Mouse (Mus musculus): ENCODE data around the gene Klrb1c.
"Not testable (repeated sequence)": the region's sequence is repeated elsewhere in the genome, so short reads cannot be mapped to it uniquely, and the experiment has no call there.

Klrb1c gene

GRCm38 (mm10) chr6:128789115-128789514 is at the start of gene Klrb1c:
TSS of gene Klrb1c (minus strand) at chr6:128789215.
- no peak for DNase-seq (ENCODE audit: low read depth, low spot score)

GRCm38 (mm10) chr6:128837454-128838341 is 48.7 kb upstream of the Klrb1c start:
- DNase-seq (ENCODE audit: low read depth, low spot score) = peak; percentile 37

GRCm38 (mm10) chr6:128836955-128837334 is 47.9 kb upstream of the Klrb1c start:
- no peak for DNase-seq (ENCODE audit: low read depth, low spot score)

GRCm38 (mm10) chr6:128836191-128836954 is 47.4 kb upstream of the Klrb1c start:
- no peak for DNase-seq (ENCODE audit: low read depth, low spot score)

GRCm38 (mm10) chr6:128835571-128835970 is 46.6 kb upstream of the Klrb1c start:
- DNase-seq (ENCODE audit: low read depth, low spot score) = no peak

GRCm38 (mm10) chr6:128833046-128833445 is 44.0 kb upstream of the Klrb1c start:
- DNase-seq (ENCODE audit: low read depth, low spot score) = no peak

GRCm38 (mm10) chr6:128829837-128830236 is 40.8 kb upstream of the Klrb1c start:
- no peak for DNase-seq (ENCODE audit: low read depth, low spot score)

- DNase-seq (ENCODE audit: low read depth, low spot score) = no peak
Measured at GRCm38 (mm10) chr6:128826781-128827180, 37.8 kb upstream of the Klrb1c start.

- DNase-seq (ENCODE audit: low read depth, low spot score) = no peak
Measured at GRCm38 (mm10) chr6:128826132-128826531, 37.1 kb upstream of the Klrb1c start, which contains the start of the genes Gm44511 and Klrb1b. TSS of gene Gm44511 (minus strand) at chr6:128826315. TSS of gene Klrb1b (minus strand) at chr6:128826331.

GRCm38 (mm10) chr6:128818083-128818802 is 29.2 kb upstream of the Klrb1c start:
- no peak for DNase-seq (ENCODE audit: low read depth, low spot score)

- DNase-seq (ENCODE audit: low read depth, low spot score) = no peak
Measured at GRCm38 (mm10) chr6:128808532-128808931, 19.5 kb upstream of the Klrb1c start.

GRCm38 (mm10) chr6:128807021-128807420 is 18.0 kb upstream of the Klrb1c start:
- DNase-seq (ENCODE audit: low read depth, low spot score) = peak; percentile 46

GRCm38 (mm10) chr6:128804823-128805640 is 16.0 kb upstream of the Klrb1c start:
- peak; percentile 72 for DNase-seq (ENCODE audit: low read depth, low spot score)

- peak; percentile 98 for DNase-seq (ENCODE audit: low read depth, low spot score)
Measured at GRCm38 (mm10) chr6:128802999-128803857, 14.2 kb upstream of the Klrb1c start.

- no peak for DNase-seq (ENCODE audit: low read depth, low spot score)
Measured at GRCm38 (mm10) chr6:128802557-128802956, 13.5 kb upstream of the Klrb1c start.

- not testable (repeated sequence) for DNase-seq (ENCODE audit: low read depth, low spot score)
Measured at GRCm38 (mm10) chr6:128800696-128801095, 11.7 kb upstream of the Klrb1c start.

- DNase-seq (ENCODE audit: low read depth, low spot score) = peak; percentile 50
Measured at GRCm38 (mm10) chr6:128799896-128800270, 10.9 kb upstream of the Klrb1c start.

- DNase-seq (ENCODE audit: low read depth, low spot score) = peak; percentile 78
Measured at GRCm38 (mm10) chr6:128799144-128799895, 10.3 kb upstream of the Klrb1c start.

- DNase-seq (ENCODE audit: low read depth, low spot score) = peak; percentile 72
Measured at GRCm38 (mm10) chr6:128798772-128799143, 9.7 kb upstream of the Klrb1c start.

Data from R1 (cell line).